Comparison of ENCODE assay signal across 9 mouse cellular contexts in the genomic region with DNA sequence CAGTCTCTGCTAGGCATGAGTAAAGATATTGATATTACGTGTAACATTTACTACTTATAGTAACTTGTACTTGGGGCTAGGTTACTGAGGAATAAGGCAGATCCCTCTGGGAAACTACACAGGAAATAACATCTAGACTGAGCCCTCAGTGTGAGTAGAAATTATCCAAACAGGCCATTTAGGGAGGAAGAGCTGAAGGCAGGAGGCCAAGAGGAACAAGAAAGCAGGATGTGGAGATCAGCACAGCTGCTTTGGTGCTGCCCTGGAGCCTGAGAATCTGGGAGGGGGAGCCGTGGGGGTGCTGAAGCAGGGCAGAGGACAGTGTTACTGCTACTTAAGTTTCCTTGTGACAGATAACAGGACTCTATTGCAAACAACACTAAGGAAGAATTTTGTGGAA. TPM values are rescaled to one million over a fixed set of nuclear protein-coding genes. Genes with fewer than 3 reads are reported as not detected.
DNase-seq lines count a peak whose midpoint lies in the region; ATAC-seq and TF ChIP-seq lines count a peak whose summit lies in the region.
"Had no signal": no experiment of that assay in that cellular context is flagged by ENCODE, and none has a peak within 500 bp of the region (broad histone marks: within the 10 kb centered on the region; RNA-seq: fewer than 3 reads in every experiment).

No protein-coding gene starts in this region.

- intact Hi-C loops in heart, postnatal 14 days (cut with DNase I) = loop anchor here (2.0 kb wide), 1 partner anchor 17 kb away; no protein-coding TSS in a partner anchor

- TF ChIP-seq CTCF in liver, adult 2 months (IDR thresholded peaks at IDR 0.05; ENCODE audit: low read depth, low read length) = no peak

- H3K27ac ChIP-seq in forebrain, embryonic 14.5 days (ENCODE audit: low read depth, low read length) = no peak overlapping the region
- no peak overlapping the region for H3K27ac ChIP-seq in forebrain, embryonic 15.5 days (replicated peaks)
- H3K27ac ChIP-seq in liver, adult 2 months (replicated peaks; ENCODE audit: insufficient read depth, low read depth, low read length) = no peak overlapping the region

- H3K27me3 ChIP-seq in forebrain, embryonic 14.5 days (replicated peaks; ENCODE audit: control insufficient read depth, insufficient read depth, low read length) = no peaks in the 10 kb centered on the region
- no peaks in the 10 kb centered on the region for H3K27me3 ChIP-seq in forebrain, embryonic 15.5 days
- no peaks in the 10 kb centered on the region for H3K27me3 ChIP-seq in liver, adult 2 months (ENCODE audit: control insufficient read depth, insufficient read depth, low read length)

- no peak overlapping the region for H3K9ac ChIP-seq in forebrain, embryonic 14.5 days (ENCODE audit: low read length)
- H3K9ac ChIP-seq in forebrain, embryonic 15.5 days (replicated peaks) = no peak overlapping the region
- H3K9ac ChIP-seq in liver, adult 2 months (ENCODE audit: low read depth, low read length) = no peak overlapping the region

- H3K4me3 ChIP-seq in forebrain, embryonic 14.5 days (ENCODE audit: low read depth, low read length) = no peak overlapping the region
- H3K4me3 ChIP-seq in forebrain, embryonic 15.5 days = no peak overlapping the region
- H3K4me3 ChIP-seq in liver, adult 2 months (ENCODE audit: insufficient read depth, low read depth, low read length) = no peak overlapping the region
- H3K4me3 ChIP-seq: erythroblast, embryonic 14.5 days had no signal

- ATAC-seq in forebrain, embryonic 14.5 days = no peak
- no peak for ATAC-seq in forebrain, embryonic 15.5 days (replicated peaks)
- peak; percentile 68 for ATAC-seq in common myeloid progenitor, adult 5-6 weeks (replicated peaks; ENCODE audit: low read depth, poor library complexity, severe bottlenecking)

- no peak for TF ChIP-seq POLR2A in liver, adult 2 months (IDR thresholded peaks at IDR 0.05; ENCODE audit: extremely low read depth, insufficient read depth, low read length)

- H3K9me3 ChIP-seq in forebrain, embryonic 14.5 days (replicated peaks; ENCODE audit: control insufficient read depth, low read length) = peaks cover 4% of the 10 kb centered on the region; the same call in 1 of the 2 replicates
- H3K9me3 ChIP-seq in forebrain, embryonic 15.5 days = 0 out of 2 replicates have a peak, but pooled peaks cover 4% of the 10 kb centered on the region

- no peaks in the 10 kb centered on the region for H3K4me1 ChIP-seq in forebrain, embryonic 14.5 days (ENCODE audit: control insufficient read depth, insufficient read depth, low read length)
- no peaks in the 10 kb centered on the region for H3K4me1 ChIP-seq in forebrain, embryonic 15.5 days
- H3K4me1 ChIP-seq in liver, adult 2 months (ENCODE audit: control insufficient read depth, insufficient read depth, low read length) = peaks cover 6% of the 10 kb centered on the region

- H3K79me2 ChIP-seq in liver, adult 2 months (ENCODE audit: control insufficient read depth, insufficient read depth, low read length) = peaks cover 2% of the 10 kb centered on the region; the same call in 1 of the 2 replicates

- WGBS in forebrain, embryonic 14.5 days = 92% methylated on average over 2 of the region's 2 CpGs
- WGBS in forebrain, embryonic 15.5 days = 88% methylated on average over 2 of the region's 2 CpGs
- 61% methylated on average over 2 of the region's 2 CpGs for WGBS in liver, adult 2 months

- DNase-seq in forebrain, embryonic 14.5 days (ENCODE audit: low spot score) = peak; percentile 14
- peak; percentile 60 to 65 for DNase-seq in heart, postnatal 14 days
- peak; percentile 51 for DNase-seq in liver, adult 2 months (ENCODE audit: extremely low read depth, low read depth, low spot score)
- DNase-seq in yolk sac, embryonic 10.5 days (ENCODE audit: low spot score) = peak; percentile 67
- no peak for DNase-seq in urinary bladder, postnatal 10 days (ENCODE audit: low spot score)
- DNase-seq in frontal cortex, postnatal 36 days (ENCODE audit: low spot score in 2 of 2) = no peak

- H3K36me3 ChIP-seq in forebrain, embryonic 14.5 days (ENCODE audit: control insufficient read depth, insufficient read depth, low read length) = no peaks in the 10 kb centered on the region
- H3K36me3 ChIP-seq in forebrain, embryonic 15.5 days = no peaks in the 10 kb centered on the region
- H3K36me3 ChIP-seq in liver, adult 2 months (ENCODE audit: control insufficient read depth, insufficient read depth, low read length) = no peaks in the 10 kb centered on the region

- H3K4me2 ChIP-seq in forebrain, embryonic 14.5 days (ENCODE audit: low read length) = no peak overlapping the region
- H3K4me2 ChIP-seq in forebrain, embryonic 15.5 days (replicated peaks) = no peak overlapping the region

RNA-seq across cellular contexts. Expression of a gene that starts 18.4 kb away (rescaled TPM):
- polyA plus RNA-seq in forebrain, embryonic 14.5 days (2014; fragmentation: Nextera tagmentation; extraction: Ambion mirVana) = 66.8 and 68.1 TPM in 2 replicates
- polyA plus RNA-seq in forebrain, embryonic 15.5 days (2015; fragmentation: Nextera tagmentation; extraction: Ambion mirVana) = 65.3 and 70.1 TPM in 2 replicates
- 75.5 and 112 TPM in 2 replicates for total RNA-seq in common myeloid progenitor, adult 5-6 weeks (2017)
- 100 to 1,000 TPM; 166 to 183 TPM for total RNA-seq in heart, postnatal 14 days (2021)
- total RNA-seq in liver, adult 2 months (2014; rRNA removed) = 18.2 and 19.7 TPM in 2 replicates
- polyA plus RNA-seq in liver, adult 2 months (2012; rRNA removed) = 2.7 and 5.5 TPM in 2 replicates

Comparison
In these comparisons a context has a peak if more than half of its experiments do, and no peak if none do; other contexts are left out.
1. DNase-seq: peak in forebrain, embryonic 14.5 days (single experiment), heart, postnatal 14 days (2 of 2), liver, adult 2 months (single experiment) and yolk sac, embryonic 10.5 days (single experiment); none in urinary bladder, postnatal 10 days (single experiment) and frontal cortex, postnatal 36 days (0 of 2).